Mouse (Mus musculus): ENCODE measurements around the gene Ccdc88c. TPM values are rescaled to one million over a fixed set of nuclear protein-coding genes. Genes with fewer than 3 reads are reported as not detected.

Gene Ccdc88c
- polyA plus RNA-seq, 1 experiment: 18.0 TPM

- TF ChIP-seq POLR2A (IDR thresholded peaks at IDR 0.05; ENCODE audit: insufficient read length, low read depth): no peak
- no peaks in the 10 kb centered on the region for H3K36me3 ChIP-seq (ENCODE audit: control insufficient read depth, insufficient read depth)
- H3ac ChIP-seq (ENCODE audit: control insufficient read depth, insufficient read length): no peak overlapping the region
- H3K4me3 ChIP-seq: no peak overlapping the region
- H3K79me2 ChIP-seq (ENCODE audit: control insufficient read depth, insufficient read depth): no peaks in the 10 kb centered on the region
- peaks cover 47% of the 10 kb centered on the region for H3K27me3 ChIP-seq (ENCODE audit: control insufficient read depth, insufficient read depth, insufficient read length)
- H3K4me2 ChIP-seq (ENCODE audit: low read depth): no peak overlapping the region
These were observed 127.5 kb downstream of the Ccdc88c start for GRCm38 (mm10) chr12:100901386-100901785.

- no peak for TF ChIP-seq POLR2AphosphoS2 (IDR thresholded peaks at IDR 0.05; ENCODE audit: insufficient read length, low read depth)
- TF ChIP-seq POLR2A (IDR thresholded peaks at IDR 0.05; ENCODE audit: insufficient read length, low read depth): no peak
- TF ChIP-seq REST (IDR thresholded peaks at IDR 0.05; ENCODE audit: insufficient read depth, insufficient read length): no peak
- TF ChIP-seq E2F4 (IDR thresholded peaks at IDR 0.05; ENCODE audit: insufficient read depth): no peak
- TF ChIP-seq TCF12 (IDR thresholded peaks at IDR 0.05; ENCODE audit: insufficient read depth, poor library complexity, severe bottlenecking): no peak
- Histone ChIP-seq H3K79me2 (ENCODE audit: control insufficient read depth, insufficient read depth) (no peaks in the 10 kb centered on the region), H3ac (ENCODE audit: control insufficient read depth, insufficient read length) (no peak overlapping the region), H3K4me2 (ENCODE audit: low read depth) (no peak overlapping the region), H3K36me3 (ENCODE audit: control insufficient read depth, insufficient read depth) (no peaks in the 10 kb centered on the region), H3K27me3 (ENCODE audit: control insufficient read depth, insufficient read depth, insufficient read length) (peaks cover 47% of the 10 kb centered on the region), H3K4me3 (no peak overlapping the region)
These were observed 128.0 kb downstream of the Ccdc88c start for GRCm38 (mm10) chr12:100900901-100901300.

GRCm38 (mm10) chr12:100899111-100899640 lies 129.7 kb downstream of the Ccdc88c start:
- Histone ChIP-seq H3K4me2 (ENCODE audit: low read depth) (peak overlapping the region; percentile 30), H3K79me2 (ENCODE audit: control insufficient read depth, insufficient read depth) (no peaks in the 10 kb centered on the region), H3K27me3 (ENCODE audit: control insufficient read depth, insufficient read depth, insufficient read length) (peaks cover 47% of the 10 kb centered on the region), H3K36me3 (ENCODE audit: control insufficient read depth, insufficient read depth) (no peaks in the 10 kb centered on the region), H3K4me3 (no peak overlapping the region), H3ac (ENCODE audit: control insufficient read depth, insufficient read length) (no peak overlapping the region)
- TF ChIP-seq MYOD1 (IDR thresholded peaks at IDR 0.05; ENCODE audit: control insufficient read depth in 1 of 3, insufficient read length in 2 of 3, low read depth in 2 of 3) (peak in 1 of 3 experiments; percentile 9), CEBPB (IDR thresholded peaks at IDR 0.05; ENCODE audit: insufficient read depth, poor library complexity, severe bottlenecking) (no peak)

- Histone ChIP-seq H3K79me2 (ENCODE audit: control insufficient read depth, insufficient read depth) (no peaks in the 10 kb centered on the region), H3K4me3 (no peak overlapping the region), H3K36me3 (ENCODE audit: control insufficient read depth, insufficient read depth) (no peaks in the 10 kb centered on the region), H3ac (ENCODE audit: control insufficient read depth, insufficient read length) (no peak overlapping the region), H3K27me3 (ENCODE audit: control insufficient read depth, insufficient read depth, insufficient read length) (peaks cover 43% of the 10 kb centered on the region), H3K4me2 (ENCODE audit: low read depth) (no peak overlapping the region)
- TF ChIP-seq TCF12 (IDR thresholded peaks at IDR 0.05; ENCODE audit: insufficient read depth, poor library complexity, severe bottlenecking): no peak
These were observed 130.9 kb downstream of the Ccdc88c start for GRCm38 (mm10) chr12:100897736-100898650.

- TF ChIP-seq SRF (IDR thresholded peaks at IDR 0.05; ENCODE audit: control insufficient read depth, insufficient read length, low read depth) (no peak), REST (IDR thresholded peaks at IDR 0.05; ENCODE audit: insufficient read depth, insufficient read length) (no peak), MYOG (IDR thresholded peaks at IDR 0.05; ENCODE audit: control insufficient read depth in 1 of 3, insufficient read depth in 1 of 3, insufficient read length in 2 of 3, low read depth in 2 of 3) (no peak), POLR2AphosphoS2 (IDR thresholded peaks at IDR 0.05; ENCODE audit: insufficient read length, low read depth) (no peak), TCF12 (IDR thresholded peaks at IDR 0.05; ENCODE audit: insufficient read depth, poor library complexity, severe bottlenecking) (no peak), MYOD1 (IDR thresholded peaks at IDR 0.05; ENCODE audit: control insufficient read depth in 1 of 3, insufficient read length in 2 of 3, low read depth in 2 of 3) (no peak), TCF3 (IDR thresholded peaks at IDR 0.05; ENCODE audit: insufficient read length, low read depth) (no peak), POLR2A (IDR thresholded peaks at IDR 0.05; ENCODE audit: insufficient read length, low read depth) (no peak), CEBPB (IDR thresholded peaks at IDR 0.05; ENCODE audit: insufficient read depth, poor library complexity, severe bottlenecking) (no peak), E2F4 (IDR thresholded peaks at IDR 0.05; ENCODE audit: insufficient read depth) (no peak), USF1 (IDR thresholded peaks at IDR 0.05; ENCODE audit: low read depth) (no peak), MAX (IDR thresholded peaks at IDR 0.05; ENCODE audit: low read depth) (no peak)
- Histone ChIP-seq H3K4me2 (ENCODE audit: low read depth) (no peak overlapping the region), H3K36me3 (ENCODE audit: control insufficient read depth, insufficient read depth) (no peaks in the 10 kb centered on the region), H3K27me3 (ENCODE audit: control insufficient read depth, insufficient read depth, insufficient read length) (peaks cover 35% of the 10 kb centered on the region), H3K79me2 (ENCODE audit: control insufficient read depth, insufficient read depth) (no peaks in the 10 kb centered on the region), H3ac (ENCODE audit: control insufficient read depth, insufficient read length) (no peak overlapping the region), H3K4me3 (no peak overlapping the region)
These were observed 132.2 kb downstream of the Ccdc88c start for GRCm38 (mm10) chr12:100896661-100897060.
